Mouse (Mus musculus) small intestine, adult 2 months (tissue): ENCODE results near the gene Rnf115. TPM values are rescaled to one million over a fixed set of nuclear protein-coding genes. Genes with fewer than 3 reads are reported as not detected.

ENCODE experiments used
- H3K27ac ChIP-seq: fragments of 200-500 bp; 2 replicates; pipeline ENCODE4 v1.5.1; 2012; ENCODE audit warnings: low read depth, low read length, control low read depth, inconsistent platforms; ENCODE audit not compliant: insufficient read depth
- H3K27me3 ChIP-seq: fragments of 200-500 bp; 2 replicates; pipeline ENCODE4 v1.6.1; 2012; ENCODE audit warnings: mild to moderate bottlenecking, moderate library complexity, low read length, inconsistent platforms; ENCODE audit not compliant: control insufficient read depth, insufficient read depth
- H3K36me3 ChIP-seq: fragments of 200-500 bp; 2 replicates; pipeline ENCODE4 v1.6.1; 2012; ENCODE audit warnings: mild to moderate bottlenecking, low read length, control low read depth, inconsistent platforms; ENCODE audit not compliant: control insufficient read depth, insufficient read depth
- H3K4me1 ChIP-seq: fragments of 200-500 bp; 2 replicates; pipeline ENCODE4 v1.6.1; 2012; ENCODE audit warnings: low read length, inconsistent platforms, mixed read lengths; ENCODE audit not compliant: control insufficient read depth, insufficient read depth, insufficient read length
- H3K4me3 ChIP-seq: fragments of 200-500 bp; 2 replicates; pipeline ENCODE4 v1.5.1; 2012; ENCODE audit warnings: low read depth, mild to moderate bottlenecking, control low read depth, inconsistent platforms, low read length, moderate library complexity
- CTCF ChIP-seq: fragments of 200-500 bp; IDR thresholded peaks from 2 replicates; pipeline ENCODE4 v1.5.1; 2012; ENCODE audit warnings: low read depth, mild to moderate bottlenecking, control low read depth, inconsistent platforms, low read length, moderate library complexity, mixed read lengths; ENCODE audit not compliant: insufficient replicate concordance, insufficient read length; ENCODE audit errors: extremely low read depth
- POLR2A ChIP-seq: fragments of 200-500 bp; IDR thresholded peaks from 2 replicates; pipeline ENCODE4 v1.6.1; 2012; ENCODE audit warnings: low read depth, mild to moderate bottlenecking, control low read depth, inconsistent platforms, low read length, moderate library complexity
- WGBS: fragments of 180-500 bp; shearing (Covaris S2); methylation state at CpG from one replicate; pipeline ENCODE4 v1.1.7; 2018; 5-methylcytosine and 5-hydroxymethylcytosine counted together
- polyA plus RNA-seq: library from polyadenylated mRNA; depleted of rRNA; stranded (reverse); fragments of >200 nt; gene quantifications from 2 replicates; pipeline ENCODE4 v1.2.3, GENCODE M21; 2012

The Rnf115 gene
- polyA plus RNA-seq, 1 experiment, result 17.7 TPM

GRCm38 (mm10) chr3:96707903-96708683 is 19.4 kb upstream of the Rnf115 start, which contains the start of gene Nudt17:
TSS of gene Nudt17 (minus strand) at chr3:96708562.
- Histone ChIP-seq H3K4me1 (peaks cover 7% of the 10 kb centered on the region), H3K4me3 (peak within 1 kb of the TSS; percentile 75), H3K27me3 (no peaks in the 10 kb centered on the region; the same call in 1 of the 2 replicates), H3K36me3 (peaks cover 48% of the 10 kb centered on the region), H3K27ac (no peak within 1 kb of the TSS)
- 4% methylated on average over 42 of the region's 42 CpGs for WGBS
- TF ChIP-seq CTCF (peak; percentile 87), POLR2A (no peak)

DNA sequence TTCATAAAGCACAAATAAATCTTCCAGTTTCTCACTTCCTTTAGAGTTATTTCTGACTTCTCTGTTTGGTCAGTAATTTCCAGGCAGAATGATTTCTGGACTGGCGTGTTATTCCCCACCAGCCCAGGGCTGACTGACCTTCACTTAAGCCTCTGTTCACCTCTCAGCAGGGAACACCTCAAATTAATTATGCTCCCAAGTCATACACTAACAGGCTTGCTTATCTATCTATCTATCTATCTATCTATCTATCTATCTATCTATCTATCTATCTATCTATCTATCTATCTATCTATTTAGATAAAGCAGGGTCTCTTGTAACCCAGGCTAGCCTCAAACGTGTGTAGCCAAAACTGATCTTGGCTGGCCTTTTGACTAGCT is 18.8 kb upstream of the Rnf115 start:
- TF ChIP-seq POLR2A (no peak), CTCF (no peak)
- Histone ChIP-seq H3K4me3 (no peak overlapping the region), H3K36me3 (peaks cover 47% of the 10 kb centered on the region), H3K27ac (no peak overlapping the region), H3K4me1 (peaks cover 7% of the 10 kb centered on the region), H3K27me3 (no peaks in the 10 kb centered on the region; the same call in 1 of the 2 replicates)
- WGBS, result 58% methylated on average over 2 of the region's 2 CpGs

- no peak for TF ChIP-seq POLR2A
- TF ChIP-seq CTCF, result no peak
- Histone ChIP-seq H3K4me3 (no peak overlapping the region), H3K27me3 (no peaks in the 10 kb centered on the region), H3K36me3 (peaks cover 71% of the 10 kb centered on the region), H3K4me1 (no peaks in the 10 kb centered on the region), H3K27ac (no peak overlapping the region)
- WGBS, result 77% methylated on average over 5 of the region's 5 CpGs
Observed at GRCm38 (mm10) chr3:96714286-96714685, 13.2 kb upstream of the Rnf115 start.

GRCm38 (mm10) chr3:96715854-96716253 is 11.6 kb upstream of the Rnf115 start:
- no peak for TF ChIP-seq POLR2A
- no peak for TF ChIP-seq CTCF
- 74% methylated on average over 2 of the region's 2 CpGs for WGBS
- no peaks in the 10 kb centered on the region for H3K27me3 ChIP-seq
- H3K4me3 ChIP-seq, result no peak overlapping the region
- no peaks in the 10 kb centered on the region for H3K4me1 ChIP-seq
- H3K36me3 ChIP-seq, result peaks cover 73% of the 10 kb centered on the region
- no peak overlapping the region for H3K27ac ChIP-seq

DNA sequence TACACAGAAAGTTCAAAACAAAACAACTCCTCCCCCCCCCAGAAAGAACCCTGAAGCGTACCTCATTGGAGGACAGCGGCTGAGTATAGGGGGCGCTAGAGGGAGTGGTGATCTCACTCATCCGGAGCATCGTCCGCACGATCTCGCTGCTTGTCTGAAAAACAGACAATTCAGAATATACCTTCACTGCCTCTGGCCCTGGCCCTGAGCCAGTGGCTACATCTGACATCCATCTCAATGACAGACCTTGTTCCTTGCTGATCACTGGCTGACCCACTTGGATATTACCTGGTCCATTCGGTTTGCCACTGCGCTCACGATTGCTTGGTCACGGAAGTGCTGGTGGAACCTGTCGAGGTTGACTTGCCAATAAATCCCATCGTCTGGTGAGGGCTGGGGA is 8.3 kb upstream of the Rnf115 start:
- Histone ChIP-seq H3K36me3 (peaks cover 69% of the 10 kb centered on the region), H3K27ac (no peak overlapping the region), H3K4me1 (no peaks in the 10 kb centered on the region), H3K27me3 (no peaks in the 10 kb centered on the region), H3K4me3 (no peak overlapping the region)
- TF ChIP-seq POLR2A, result no peak
- TF ChIP-seq CTCF, result peak; percentile 41; the same call in 1 of the 2 replicates
- 74% methylated on average over 14 of the region's 14 CpGs for WGBS

DNA sequence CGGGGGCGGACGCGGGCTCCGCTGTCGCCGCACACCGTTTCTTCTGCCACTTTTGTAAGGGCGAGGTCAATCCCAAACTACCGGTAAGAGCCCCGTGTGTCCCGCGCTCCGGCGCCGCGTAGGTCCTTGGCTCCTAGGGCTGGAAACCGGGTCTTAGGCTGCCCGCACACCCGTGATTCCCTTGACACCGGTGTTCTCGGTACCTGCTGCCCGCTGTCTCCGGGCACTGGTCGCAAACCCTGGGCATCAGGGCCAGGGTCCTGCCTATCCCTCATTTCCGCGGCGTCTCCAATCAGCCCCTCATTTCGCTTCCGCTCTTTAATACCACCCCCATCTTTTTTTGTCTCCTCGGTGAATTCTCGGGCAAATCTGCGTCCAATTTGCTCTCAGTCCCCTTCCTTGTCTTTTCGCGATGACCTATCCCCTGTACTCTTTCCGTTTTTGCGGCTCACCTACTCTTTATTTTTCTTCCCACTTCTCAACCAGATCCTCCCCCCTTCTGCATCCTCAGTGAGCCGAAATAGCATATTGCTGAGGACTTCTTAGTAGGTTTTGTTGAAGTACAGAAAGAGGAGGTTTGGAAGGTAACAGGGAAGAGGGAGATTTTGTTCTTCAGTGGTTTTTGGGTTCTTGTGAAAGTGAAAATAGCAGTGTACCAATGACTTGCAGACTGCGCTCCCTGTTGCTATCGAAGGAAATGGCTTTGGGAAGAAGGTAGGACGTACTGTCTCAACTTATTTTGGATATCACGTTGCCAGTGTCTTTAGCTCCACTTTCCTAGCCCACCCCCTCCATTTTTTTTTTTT is 567 bp downstream of the Rnf115 start:
- WGBS, result 1% methylated on average over 42 of the region's 42 CpGs
- Histone ChIP-seq H3K27me3 (no peaks in the 10 kb centered on the region), H3K4me1 (peaks cover 19% of the 10 kb centered on the region; the same call in 1 of the 2 replicates), H3K27ac (peak overlapping the region; percentile 67), H3K4me3 (peak overlapping the region; percentile 65), H3K36me3 (peaks cover 8% of the 10 kb centered on the region)
- no peak for TF ChIP-seq POLR2A
- TF ChIP-seq CTCF, result no peak

GRCm38 (mm10) chr3:96728634-96729402 is 1.4 kb downstream of the Rnf115 start:
- Histone ChIP-seq H3K36me3 (peaks cover under 1% of the 10 kb centered on the region; the same call in 1 of the 2 replicates), H3K27ac (peak overlapping the region; percentile 67), H3K4me1 (peaks cover 19% of the 10 kb centered on the region; the same call in 1 of the 2 replicates), H3K4me3 (peak overlapping the region; percentile 22; the same call in 1 of the 2 replicates), H3K27me3 (no peaks in the 10 kb centered on the region)
- no peak for TF ChIP-seq POLR2A
- WGBS, result 26% methylated on average over 7 of the region's 7 CpGs
